Mouse (Mus musculus): ENCODE data around the gene Tas2r137.

Tas2r137 gene

GRCm38 (mm10) chr6:40490933-40491332 is at the start of gene Tas2r137:
Gene Tas2r137 (plus strand): TSS chr6:40491233.
- in situ Hi-C loops (cut with MboI; ENCODE audit: low sequenced_read_pairs), result no loop called here

DNA sequence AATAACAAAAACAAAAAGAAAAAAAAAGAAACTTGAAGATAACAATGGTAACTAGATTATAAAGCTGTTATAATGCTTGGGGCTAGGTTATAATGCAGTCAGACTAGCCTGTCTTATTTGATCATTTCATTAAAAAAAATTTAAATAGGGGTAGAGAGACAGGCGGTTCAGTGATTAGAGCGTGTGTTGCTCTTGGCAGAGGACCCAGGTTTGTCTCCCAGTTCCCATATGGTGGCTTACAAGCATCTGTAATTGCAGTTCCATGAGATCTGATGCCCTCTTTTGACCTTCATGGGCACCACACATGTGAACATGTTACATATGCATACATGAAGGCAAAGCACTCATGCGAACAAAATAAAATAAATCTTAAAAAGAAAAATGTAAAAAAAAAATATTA is 49.8 kb upstream of the Tas2r137 start:
- in situ Hi-C loops (cut with MboI; ENCODE audit: low sequenced_read_pairs), result no loop called here

DNA sequence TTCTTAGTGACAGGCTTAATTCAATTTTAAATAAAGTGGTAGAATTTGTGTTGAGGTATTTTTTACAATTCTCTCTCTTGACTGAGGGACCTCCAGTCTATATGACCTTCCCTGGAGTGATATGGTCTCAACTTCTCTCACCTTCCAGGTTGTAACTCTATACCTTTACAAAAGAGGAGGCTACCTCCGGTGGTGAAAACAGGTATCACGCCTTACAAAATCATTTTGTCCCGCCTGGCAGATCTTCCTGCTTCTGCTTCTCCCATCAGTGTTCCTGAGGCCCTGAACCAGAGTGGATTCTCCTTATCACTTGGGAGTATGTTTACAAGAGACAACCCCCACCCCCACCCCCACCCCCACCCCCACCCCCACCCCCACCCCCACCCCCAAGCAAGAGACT is 49.3 kb upstream of the Tas2r137 start:
- in situ Hi-C loops (cut with MboI; ENCODE audit: low sequenced_read_pairs), result no loop called here

- in situ Hi-C loops (cut with MboI; ENCODE audit: low sequenced_read_pairs), result no loop called here
These were observed 47.6 kb upstream of the Tas2r137 start for GRCm38 (mm10) chr6:40443281-40443928.

DNA sequence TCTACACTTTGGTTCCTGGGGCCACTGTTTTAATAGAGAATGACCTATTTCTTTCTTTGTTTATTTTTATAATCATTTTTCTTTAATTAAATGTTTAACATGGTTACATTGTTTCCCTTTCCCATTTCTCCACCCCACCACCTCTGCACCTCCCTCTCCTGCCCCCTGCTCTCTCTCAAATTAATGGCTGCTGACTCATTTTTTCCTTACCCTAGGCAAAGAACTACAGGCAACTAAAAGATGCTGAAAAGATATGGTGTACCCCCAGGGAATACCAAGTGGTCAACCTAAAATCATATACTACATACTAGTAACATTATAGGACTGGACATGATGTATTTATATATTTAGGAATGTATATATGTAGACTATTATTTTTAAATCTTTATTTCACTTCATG is 42.4 kb upstream of the Tas2r137 start:
- in situ Hi-C loops (cut with MboI; ENCODE audit: low sequenced_read_pairs), result no loop called here

GRCm38 (mm10) chr6:40454436-40455041 is 36.5 kb upstream of the Tas2r137 start:
- in situ Hi-C loops (cut with MboI; ENCODE audit: low sequenced_read_pairs), result no loop called here

- in situ Hi-C loops (cut with MboI; ENCODE audit: low sequenced_read_pairs), result no loop called here
These were observed 25.3 kb upstream of the Tas2r137 start for GRCm38 (mm10) chr6:40465710-40466109.

DNA sequence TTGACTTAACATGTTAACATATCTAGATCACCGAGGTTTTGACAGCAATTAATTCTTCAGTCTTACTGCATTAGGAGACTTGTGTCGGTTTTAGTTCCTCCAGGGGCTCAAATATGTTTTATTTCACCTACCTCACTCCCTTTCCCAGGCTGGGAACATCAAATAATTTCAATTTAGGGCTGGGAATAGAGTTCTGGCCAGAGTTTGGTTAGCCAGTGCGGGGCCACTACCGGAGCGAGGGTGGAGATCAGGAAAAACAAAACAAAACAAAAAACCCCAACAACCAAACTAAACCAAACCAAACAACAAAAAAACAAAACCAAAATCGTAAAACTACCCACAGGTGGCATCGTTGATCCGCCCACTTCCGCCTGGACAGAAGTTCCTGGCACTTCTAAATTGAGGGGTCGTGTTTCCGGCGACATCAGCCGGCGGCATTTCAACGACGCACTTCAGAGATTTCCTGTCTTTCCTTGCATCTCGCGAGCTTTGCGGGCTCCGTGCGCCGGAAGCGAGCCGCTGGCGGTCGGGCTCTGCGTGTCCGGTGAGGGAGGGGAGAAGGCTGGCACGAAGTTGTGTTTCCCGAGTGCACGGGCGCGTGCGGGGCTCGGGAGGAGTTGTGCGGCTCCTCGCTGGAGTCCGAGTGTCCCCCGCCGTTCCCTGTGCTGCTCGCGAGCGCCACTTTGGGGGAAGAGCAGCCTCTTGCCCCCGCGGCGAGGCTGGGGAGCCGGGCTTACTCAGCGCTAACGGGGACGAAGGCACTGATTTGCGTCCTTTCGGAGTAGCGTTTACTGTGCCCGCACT is 19.9 kb upstream of the Tas2r137 start, which contains the start of gene Ssbp1:
Gene Ssbp1, plus strand, starts transcription at position 437 of the 804 bp plus-strand sequence.
- in situ Hi-C loops (cut with MboI; ENCODE audit: low sequenced_read_pairs), result no loop called here

DNA sequence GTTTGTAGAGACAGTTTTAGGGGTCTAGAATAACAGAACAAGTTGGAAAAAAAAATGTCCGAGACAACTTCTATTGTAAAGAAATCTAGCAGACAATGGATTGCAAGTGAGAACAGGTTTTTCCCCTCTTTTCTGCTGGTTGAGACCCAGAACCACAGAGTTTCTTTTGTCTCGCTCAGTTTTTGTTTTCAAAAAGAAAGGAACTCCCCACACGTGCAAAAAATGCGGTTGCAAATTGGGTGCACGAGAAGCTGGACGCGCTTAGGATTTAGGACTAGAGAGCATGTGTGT is 19.4 kb upstream of the Tas2r137 start:
- in situ Hi-C loops (cut with MboI; ENCODE audit: low sequenced_read_pairs), result no loop called here

GRCm38 (mm10) chr6:40476132-40476531 is 14.9 kb upstream of the Tas2r137 start:
- in situ Hi-C loops (cut with MboI; ENCODE audit: low sequenced_read_pairs), result no loop called here

DNA sequence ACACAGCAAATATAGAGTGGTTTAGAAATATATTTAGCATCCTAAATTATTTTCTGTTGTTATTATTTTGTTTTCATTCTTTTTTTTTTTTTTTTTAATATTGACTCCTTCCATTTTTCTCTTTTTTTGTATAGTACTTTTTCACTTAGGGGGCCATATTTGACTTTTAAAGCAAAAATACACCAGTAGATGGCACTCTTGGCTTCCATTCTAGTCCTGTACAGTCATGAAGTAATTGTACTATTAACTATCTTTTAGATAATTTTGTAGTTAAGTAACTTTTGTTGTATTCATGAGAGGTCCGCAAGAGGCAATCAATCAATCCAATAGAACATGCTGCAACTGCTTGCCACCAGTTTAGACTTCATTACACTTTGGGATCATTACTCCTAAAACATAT is 11.3 kb upstream of the Tas2r137 start:
- in situ Hi-C loops (cut with MboI; ENCODE audit: low sequenced_read_pairs), result loop anchor here (10.0 kb wide), 1 partner anchor 195 kb away; no protein-coding TSS in a partner anchor

DNA sequence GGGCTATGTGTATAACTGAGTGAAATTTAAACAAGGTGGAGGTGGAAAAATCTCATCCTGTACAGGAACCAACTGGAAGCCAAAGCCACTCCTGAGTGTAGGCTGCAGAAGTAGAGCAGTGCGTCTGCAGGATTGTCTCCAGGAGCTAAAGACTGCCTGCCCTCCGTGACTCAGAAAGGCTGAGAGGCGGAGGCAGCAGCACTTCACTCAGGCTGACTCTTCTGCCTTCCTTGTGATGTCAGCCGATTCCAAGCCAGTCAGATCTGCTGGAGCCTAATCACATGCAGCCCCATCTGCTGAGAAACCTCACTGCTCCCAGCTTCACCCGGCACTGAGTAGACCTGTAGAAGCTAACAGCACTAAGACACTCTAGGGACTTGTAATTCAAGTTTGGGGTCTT is 8.7 kb upstream of the Tas2r137 start:
- in situ Hi-C loops (cut with MboI; ENCODE audit: low sequenced_read_pairs), result loop anchor here (10.0 kb wide), 1 partner anchor 192 kb away; no protein-coding TSS in a partner anchor

DNA sequence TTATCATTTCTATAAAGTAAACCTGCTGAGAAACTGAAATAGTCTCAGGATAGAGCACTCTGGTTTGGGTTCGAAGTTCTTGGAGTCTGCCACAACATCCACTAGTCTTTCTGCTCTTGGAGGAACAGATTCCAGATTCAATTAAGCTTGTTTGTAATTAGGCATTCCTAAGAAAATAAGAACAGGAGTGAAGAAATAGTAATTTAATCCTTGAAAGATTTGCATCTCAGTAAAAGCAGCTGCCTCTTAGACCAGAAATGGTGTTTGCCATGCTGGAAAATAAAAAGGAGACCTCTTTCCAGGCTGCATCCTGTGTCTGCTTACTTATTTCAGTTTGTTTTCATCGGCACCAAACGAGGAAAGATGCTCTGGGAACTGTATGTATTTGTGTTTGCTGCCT is 2.2 kb downstream of the Tas2r137 start, which contains the start of gene Tas2r108:
Gene Tas2r108, plus strand, starts transcription at position 301 of the 400 bp plus-strand sequence.
- in situ Hi-C loops (cut with MboI; ENCODE audit: low sequenced_read_pairs), result no loop called here

GRCm38 (mm10) chr6:40519408-40519807 is 28.4 kb downstream of the Tas2r137 start, which contains the start of gene Prss37:
Gene Prss37 (minus strand): TSS chr6:40519508.
- in situ Hi-C loops (cut with MboI; ENCODE audit: low sequenced_read_pairs), result no loop called here

All from CH12F3 (cell line).